Mouse (Mus musculus) ES-Bruce4 (cell line): ENCODE measurements at regions not wholly inside any gene's neighbourhood (a gene's known extent, or its start where the extent isn't known, plus 50 kb on each side); places are given as distances from the start of the nearest gene placed in this dataset.

ENCODE experiments used
- H3K27ac ChIP-seq: 2 replicates; pipeline ENCODE4 v1.5.1; 2012; ENCODE audit warnings: low read length, inconsistent platforms; ENCODE audit not compliant: insufficient read depth
- H3K27me3 ChIP-seq: 2 replicates; pipeline ENCODE4 v1.6.1; 2012; ENCODE audit warnings: mild to moderate bottlenecking, low read length, inconsistent platforms; ENCODE audit not compliant: control insufficient read depth, poor library complexity, insufficient read depth, severe bottlenecking
- H3K36me3 ChIP-seq: 2 replicates; pipeline ENCODE4 v1.6.1; 2012; ENCODE audit warnings: inconsistent platforms, mild to moderate bottlenecking, low read length, moderate library complexity; ENCODE audit not compliant: control insufficient read depth, poor library complexity, insufficient read depth, severe bottlenecking
- H3K4me1 ChIP-seq: one replicate; pipeline ENCODE4 v1.8.1; 2011; ENCODE audit warnings: low read length; ENCODE audit not compliant: control insufficient read depth, insufficient read depth
- H3K4me3 ChIP-seq: 2 replicates; pipeline ENCODE4 v1.5.1; 2011; ENCODE audit warnings: low read depth, mild to moderate bottlenecking, low read length
- H3K9ac ChIP-seq: 2 replicates; pipeline ENCODE4 v1.6.1; 2012; ENCODE audit warnings: low read depth, mild to moderate bottlenecking, inconsistent platforms; ENCODE audit not compliant: poor library complexity, severe bottlenecking
- H3K9me3 ChIP-seq: replicated peaks from 2 replicates; pipeline ENCODE4 v1.6.1; 2012; ENCODE audit warnings: mild to moderate bottlenecking, low read length, inconsistent platforms; ENCODE audit not compliant: control insufficient read depth, poor library complexity, insufficient read depth, severe bottlenecking
- CTCF ChIP-seq: IDR thresholded peaks from one replicate; pipeline ENCODE4 v1.8.1; 2011; ENCODE audit warnings: low read depth, low read length
- EP300 ChIP-seq: IDR thresholded peaks from 2 replicates; pipeline ENCODE4 v1.6.1; 2011; ENCODE audit warnings: low read depth, low read length; ENCODE audit not compliant: insufficient read depth
- POLR2A ChIP-seq: IDR thresholded peaks from one replicate; pipeline ENCODE4 v1.8.1; 2011; ENCODE audit warnings: low read length; ENCODE audit not compliant: insufficient read depth

DNA sequence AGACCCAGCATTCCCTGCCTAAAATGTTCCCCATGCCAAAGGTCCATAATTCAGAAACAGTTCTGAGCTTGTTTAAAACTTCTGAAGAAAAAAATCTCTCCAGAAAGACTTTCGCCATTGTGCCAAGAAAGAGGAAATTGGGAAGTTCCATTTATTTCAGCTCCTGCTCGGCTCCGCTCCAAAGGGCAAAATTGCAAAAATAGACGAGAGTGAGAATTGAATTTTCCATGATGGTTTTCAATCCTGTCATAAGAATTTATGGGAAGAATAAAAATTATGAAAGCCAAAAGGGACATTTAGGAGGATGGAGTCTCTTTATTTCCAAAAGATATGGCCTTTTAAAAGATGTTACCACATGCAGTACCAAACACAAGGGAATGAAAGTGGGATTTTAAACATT is 222.5 kb upstream of the Jmjd1c start:
- no peak for TF ChIP-seq POLR2A
- TF ChIP-seq CTCF = no peak
- TF ChIP-seq EP300 = no peak
- Histone ChIP-seq H3K4me3 (no peak overlapping the region), H3K36me3 (no peaks in the 10 kb centered on the region), H3K27ac (no peak overlapping the region), H3K9me3 (no peaks in the 10 kb centered on the region), H3K27me3 (no peaks in the 10 kb centered on the region), H3K4me1 (no peaks in the 10 kb centered on the region), H3K9ac (no peak overlapping the region)

DNA sequence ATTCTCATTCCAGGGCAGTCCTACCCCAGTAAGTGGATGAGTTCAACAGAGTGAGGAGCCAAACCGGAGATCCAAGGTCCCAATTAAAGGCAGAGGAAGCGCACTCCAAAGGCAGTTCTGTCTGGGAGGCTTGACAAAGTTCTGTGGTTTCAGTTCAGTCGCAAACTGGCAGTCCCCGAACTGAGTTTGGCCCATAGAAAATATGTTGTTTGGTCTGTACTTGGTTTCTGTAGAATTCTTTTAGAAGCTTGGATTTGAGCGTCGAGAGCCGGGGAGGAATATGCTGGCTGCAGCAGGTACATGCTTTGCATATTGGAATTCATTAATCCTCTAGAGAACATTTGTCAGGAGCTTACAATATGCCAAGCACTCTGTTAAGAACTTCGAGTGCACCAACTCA is 216.9 kb upstream of the Jmjd1c start:
- H3K4me1 ChIP-seq = no peaks in the 10 kb centered on the region
- no peaks in the 10 kb centered on the region for H3K27me3 ChIP-seq
- no peak overlapping the region for H3K27ac ChIP-seq
- no peak overlapping the region for H3K4me3 ChIP-seq
- H3K9me3 ChIP-seq = no peaks in the 10 kb centered on the region
- H3K36me3 ChIP-seq = no peaks in the 10 kb centered on the region
- no peak for TF ChIP-seq POLR2A
- no peak for TF ChIP-seq CTCF
- TF ChIP-seq EP300 = no peak
- H3K9ac ChIP-seq = no peak overlapping the region

DNA sequence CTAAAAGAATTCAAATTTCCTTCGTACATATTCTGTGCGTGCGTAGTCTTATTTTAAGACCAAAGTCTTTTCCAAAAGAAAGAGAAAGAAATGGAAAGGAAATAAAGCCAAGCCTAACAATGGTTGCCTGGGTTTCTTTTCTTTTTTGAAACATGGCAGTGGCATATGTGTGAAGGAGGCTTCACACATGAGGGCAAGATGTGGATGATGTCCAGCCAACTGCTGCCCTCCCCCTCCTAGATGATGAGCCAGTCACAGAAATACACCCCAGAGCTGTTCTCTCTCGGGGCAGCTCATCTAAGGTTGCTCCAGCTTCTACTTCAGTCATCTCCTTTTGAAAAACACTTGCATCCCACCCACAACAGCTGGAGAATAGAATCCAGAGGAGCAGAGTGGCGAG is 213.1 kb upstream of the Jmjd1c start:
- TF ChIP-seq EP300 (no peak), CTCF (no peak), POLR2A (no peak)
- Histone ChIP-seq H3K36me3 (no peaks in the 10 kb centered on the region), H3K27ac (no peak overlapping the region), H3K27me3 (no peaks in the 10 kb centered on the region), H3K4me1 (no peaks in the 10 kb centered on the region), H3K9me3 (no peaks in the 10 kb centered on the region), H3K9ac (no peak overlapping the region), H3K4me3 (no peak overlapping the region)

DNA sequence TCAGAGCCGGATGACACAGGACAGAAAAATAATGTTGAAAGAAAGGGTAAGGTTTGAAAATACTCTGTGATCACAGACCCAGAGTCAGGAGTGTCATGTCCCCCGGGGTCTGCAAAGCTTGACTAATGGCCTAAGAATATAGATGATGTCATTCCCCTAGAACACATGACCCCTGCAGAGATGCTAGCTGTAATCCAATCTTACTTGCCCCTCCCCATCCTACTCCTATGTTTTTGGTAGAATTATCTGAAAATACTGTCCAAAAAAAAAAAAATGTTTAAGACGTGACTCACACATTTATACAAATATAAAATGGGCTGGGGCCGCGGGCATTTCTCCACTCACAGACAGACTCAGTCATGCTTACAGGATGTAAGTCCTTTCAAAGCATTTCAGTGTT is 210.3 kb upstream of the Jmjd1c start:
- Histone ChIP-seq H3K9ac (no peak overlapping the region), H3K4me3 (no peak overlapping the region), H3K27ac (no peak overlapping the region), H3K27me3 (no peaks in the 10 kb centered on the region), H3K36me3 (no peaks in the 10 kb centered on the region), H3K4me1 (no peaks in the 10 kb centered on the region), H3K9me3 (no peaks in the 10 kb centered on the region; the same call in 1 of the 2 replicates)
- TF ChIP-seq CTCF = no peak
- TF ChIP-seq EP300 = no peak
- TF ChIP-seq POLR2A = no peak

DNA sequence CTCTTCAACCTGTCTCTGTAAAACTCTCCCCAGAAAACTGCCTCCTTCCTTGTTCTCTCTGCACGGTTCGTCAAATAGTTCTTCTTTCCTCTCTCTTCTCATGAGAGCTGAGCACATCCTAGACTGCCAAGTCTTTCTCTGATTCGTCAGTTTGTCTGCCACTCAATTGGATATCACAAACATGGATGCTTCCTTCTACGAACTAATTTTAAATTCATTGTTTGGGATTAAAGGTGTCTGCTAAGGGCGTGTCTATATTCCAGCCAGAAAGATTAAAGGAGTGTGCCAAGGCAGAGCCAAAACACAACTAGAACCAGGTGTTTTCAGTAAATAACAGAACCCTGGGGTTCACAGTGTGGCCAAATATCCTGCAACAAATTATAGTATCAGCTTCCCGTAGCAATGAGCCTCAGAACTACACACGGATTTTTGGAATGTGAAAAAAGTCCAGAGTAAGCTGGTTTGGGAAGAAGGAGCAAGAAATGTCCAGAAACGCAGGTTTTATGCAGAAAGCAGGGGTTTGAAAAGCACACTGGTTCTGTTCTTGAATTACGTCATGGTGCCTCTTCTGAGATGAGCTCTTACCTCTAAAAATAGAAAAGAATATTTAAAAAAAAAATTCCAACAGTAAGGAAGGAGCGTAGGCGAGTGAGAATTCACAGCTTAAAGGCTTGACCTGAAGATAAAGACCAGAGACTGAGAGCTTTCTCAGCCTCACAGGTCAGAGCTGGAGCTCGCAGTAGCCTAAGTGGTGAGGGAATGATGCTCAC is 206.0 kb upstream of the Jmjd1c start:
- H3K4me3 ChIP-seq = no peak overlapping the region
- H3K9ac ChIP-seq = no peak overlapping the region
- no peaks in the 10 kb centered on the region for H3K27me3 ChIP-seq
- no peaks in the 10 kb centered on the region for H3K36me3 ChIP-seq
- no peak overlapping the region for H3K27ac ChIP-seq
- H3K4me1 ChIP-seq = no peaks in the 10 kb centered on the region
- TF ChIP-seq CTCF = no peak
- TF ChIP-seq EP300 = no peak
- no peak for TF ChIP-seq POLR2A
- H3K9me3 ChIP-seq = no peaks in the 10 kb centered on the region; the same call in 1 of the 2 replicates

DNA sequence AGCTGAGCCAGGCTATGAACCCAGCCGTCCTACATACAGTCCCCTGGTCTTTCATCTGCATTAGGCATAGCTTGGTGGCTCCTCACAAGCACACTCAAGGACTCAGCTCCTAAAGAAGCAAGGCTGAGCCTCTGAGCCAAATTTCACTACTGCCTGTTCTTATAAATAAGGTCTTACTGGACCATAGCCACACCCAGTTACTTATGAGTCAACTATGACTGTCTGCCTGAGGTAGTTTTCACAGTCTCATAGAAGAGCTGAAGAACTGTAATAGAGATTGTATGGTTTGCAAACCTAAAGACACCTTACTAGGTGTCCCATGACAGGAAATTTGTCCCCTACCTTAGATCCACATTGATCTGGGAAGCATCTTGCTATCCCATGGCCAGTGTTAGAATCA is 204.1 kb upstream of the Jmjd1c start:
- no peak overlapping the region for H3K27ac ChIP-seq
- no peak for TF ChIP-seq EP300
- no peaks in the 10 kb centered on the region for H3K4me1 ChIP-seq
- no peak overlapping the region for H3K4me3 ChIP-seq
- no peaks in the 10 kb centered on the region; the same call in 1 of the 2 replicates for H3K9me3 ChIP-seq
- H3K9ac ChIP-seq = no peak overlapping the region
- no peaks in the 10 kb centered on the region for H3K36me3 ChIP-seq
- H3K27me3 ChIP-seq = no peaks in the 10 kb centered on the region
